Mouse (Mus musculus) stomach, postnatal 0 days (tissue): Measurements from ENCODE around the gene Slc25a1.

Experiments
- CTCF ChIP-seq: IDR thresholded peaks from 2 replicates; pipeline ENCODE4 v1.5.1; 2016; ENCODE audit warnings: antibody characterized with exemption, low read depth, mild to moderate bottlenecking, moderate library complexity
- EP300 ChIP-seq: optimal IDR thresholded peaks from 2 replicates; pipeline ENCODE3; 2016; ENCODE audit warnings: antibody characterized with exemption

DNA sequence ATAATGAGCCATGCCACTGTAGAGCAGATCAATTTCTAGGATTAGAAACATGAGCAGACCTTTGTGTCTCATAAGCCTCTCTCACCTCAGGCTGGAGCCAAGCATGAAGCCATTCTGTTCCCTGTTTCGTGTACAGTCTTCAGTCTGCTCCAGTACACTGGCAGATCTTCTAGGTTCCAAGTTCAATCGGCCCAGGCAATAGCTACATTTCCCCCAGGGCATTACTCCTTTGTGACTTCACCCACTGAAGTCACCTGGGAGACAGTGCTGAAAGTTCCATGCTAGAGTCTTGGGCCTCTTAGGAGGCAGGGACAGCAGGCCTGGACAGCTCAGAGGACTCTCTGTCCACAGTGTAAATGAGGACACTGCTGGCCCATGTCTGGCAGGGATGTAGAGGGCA is 34.1 kb downstream of the Slc25a1 start, which contains the start of gene Tssk1:
- TF ChIP-seq CTCF (no peak), EP300 (no peak)
